Mouse (Mus musculus): Measurements from ENCODE around the gene 9530077C05Rik. TPM values are rescaled to one million over a fixed set of nuclear protein-coding genes. Genes with fewer than 3 reads are reported as not detected.

9530077C05Rik gene
- polyA plus RNA-seq, 1 experiment from 2014 or later: 1.6 TPM

DNA sequence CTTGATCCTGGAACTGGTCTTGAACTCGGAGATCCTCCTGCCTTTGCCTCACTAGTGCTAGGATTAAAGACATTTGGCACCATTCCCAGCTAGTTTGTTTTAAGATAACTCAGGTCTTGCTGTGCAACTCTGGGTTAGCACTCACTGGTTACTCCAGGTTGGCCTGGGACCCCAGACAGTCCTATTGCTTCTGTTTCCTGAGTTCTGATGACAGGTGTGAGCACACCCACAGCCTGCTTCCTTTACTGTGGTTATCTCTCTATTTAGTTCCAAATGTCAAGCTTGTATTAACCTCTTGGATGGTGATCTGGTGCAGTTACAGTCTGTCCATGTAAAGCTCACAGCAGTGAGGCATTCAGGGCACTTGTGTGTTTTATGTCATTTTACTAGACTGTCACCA, 12.2 kb downstream of the 9530077C05Rik start:
- Histone ChIP-seq H3K27ac (ENCODE audit: low read depth) (no peak overlapping the region), H3K4me2 (ENCODE audit: low read depth, low read length) (no peak overlapping the region), H3K4me3 (ENCODE audit: low read depth, low read length) (no peak overlapping the region), H3K36me3 (replicated peaks; ENCODE audit: insufficient read depth, low read length) (no peaks in the 10 kb centered on the region), H3K27me3 (ENCODE audit: insufficient read depth, low read length) (no peaks in the 10 kb centered on the region), H3K4me1 (ENCODE audit: insufficient read depth) (peaks cover 4% of the 10 kb centered on the region), H3K9ac (replicated peaks) (no peak overlapping the region), H3K9me3 (ENCODE audit: low read length) (no peaks in the 10 kb centered on the region)
- no peak for TF ChIP-seq EP300 (IDR thresholded peaks at IDR 0.05; ENCODE audit: low read depth)
- no peak for TF ChIP-seq CTCF (IDR thresholded peaks at IDR 0.05; ENCODE audit: low read depth)
- 67% methylated on average over 1 of the region's 1 CpGs for WGBS (ENCODE audit: insufficient replicate concordance)
- DNase-seq (no peak), ATAC-seq (no peak)

DNA sequence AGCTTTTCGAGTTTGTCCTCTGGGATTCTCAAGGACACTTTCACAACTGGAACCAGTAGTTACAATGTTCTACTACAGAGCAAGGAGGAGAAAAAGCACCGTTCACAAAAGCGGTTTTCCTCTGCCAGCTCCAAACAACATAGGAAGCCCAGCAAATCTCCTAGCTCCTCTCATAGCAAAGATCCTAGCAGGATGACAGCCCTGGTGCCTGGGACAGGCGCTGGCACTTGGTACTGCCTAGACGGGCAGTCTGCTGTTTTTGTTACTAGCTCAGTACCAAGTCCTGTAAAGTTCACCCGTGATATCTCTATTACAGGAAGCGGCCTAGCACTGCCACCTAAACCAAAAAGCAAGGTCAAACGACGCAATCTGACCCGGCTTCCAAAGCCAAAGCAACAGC, 12.9 kb downstream of the 9530077C05Rik start:
- H3K4me1 ChIP-seq (ENCODE audit: insufficient read depth): peaks cover 10% of the 10 kb centered on the region
- no peak overlapping the region for H3K4me3 ChIP-seq (ENCODE audit: low read depth, low read length)
- no peaks in the 10 kb centered on the region for H3K9me3 ChIP-seq (ENCODE audit: low read length)
- no peaks in the 10 kb centered on the region for H3K27me3 ChIP-seq (ENCODE audit: insufficient read depth, low read length)
- no peak for ATAC-seq
- no peak for DNase-seq
- H3K4me2 ChIP-seq (ENCODE audit: low read depth, low read length): no peak overlapping the region
- TF ChIP-seq EP300 (IDR thresholded peaks at IDR 0.05; ENCODE audit: low read depth) (no peak), CTCF (IDR thresholded peaks at IDR 0.05; ENCODE audit: low read depth) (no peak)
- WGBS (ENCODE audit: insufficient replicate concordance): 58% methylated on average over 10 of the region's 10 CpGs
- no peak overlapping the region for H3K27ac ChIP-seq (ENCODE audit: low read depth)
- H3K9ac ChIP-seq (replicated peaks): 0 out of 2 replicates have a peak overlapping the region, but pooled peaks have one; percentile 16
- H3K36me3 ChIP-seq (replicated peaks; ENCODE audit: insufficient read depth, low read length): no peaks in the 10 kb centered on the region

DNA sequence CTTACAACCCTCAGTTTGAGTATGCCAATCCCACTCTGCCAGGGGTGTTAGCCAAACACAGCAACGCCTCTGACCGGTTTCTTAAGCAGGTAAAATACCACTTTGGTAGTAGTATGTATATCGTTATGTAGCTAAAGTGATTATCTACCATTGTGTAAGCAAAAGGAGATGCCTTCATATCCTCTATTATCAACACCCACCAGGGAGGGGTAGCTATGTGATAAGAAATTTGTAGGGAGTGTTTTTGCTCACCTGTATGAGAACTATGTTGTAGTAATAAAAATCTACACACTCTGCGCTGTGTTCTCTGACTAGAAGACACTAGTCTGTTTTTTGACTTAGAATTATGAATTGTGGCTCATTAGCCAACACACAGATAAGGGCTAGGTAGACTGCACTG, 13.4 kb downstream of the 9530077C05Rik start:
- WGBS (ENCODE audit: insufficient replicate concordance): 82% methylated on average over 4 of the region's 4 CpGs
- Histone ChIP-seq H3K4me3 (ENCODE audit: low read depth, low read length) (no peak overlapping the region), H3K27me3 (ENCODE audit: insufficient read depth, low read length) (no peaks in the 10 kb centered on the region), H3K9ac (replicated peaks) (no peak overlapping the region), H3K36me3 (replicated peaks; ENCODE audit: insufficient read depth, low read length) (no peaks in the 10 kb centered on the region), H3K4me1 (ENCODE audit: insufficient read depth) (peaks cover 10% of the 10 kb centered on the region), H3K9me3 (ENCODE audit: low read length) (no peaks in the 10 kb centered on the region), H3K27ac (ENCODE audit: low read depth) (no peak overlapping the region), H3K4me2 (ENCODE audit: low read depth, low read length) (no peak overlapping the region)
- no peak for TF ChIP-seq CTCF (IDR thresholded peaks at IDR 0.05; ENCODE audit: low read depth)
- no peak for TF ChIP-seq EP300 (IDR thresholded peaks at IDR 0.05; ENCODE audit: low read depth)
- no peak for ATAC-seq
- DNase-seq: no peak

DNA sequence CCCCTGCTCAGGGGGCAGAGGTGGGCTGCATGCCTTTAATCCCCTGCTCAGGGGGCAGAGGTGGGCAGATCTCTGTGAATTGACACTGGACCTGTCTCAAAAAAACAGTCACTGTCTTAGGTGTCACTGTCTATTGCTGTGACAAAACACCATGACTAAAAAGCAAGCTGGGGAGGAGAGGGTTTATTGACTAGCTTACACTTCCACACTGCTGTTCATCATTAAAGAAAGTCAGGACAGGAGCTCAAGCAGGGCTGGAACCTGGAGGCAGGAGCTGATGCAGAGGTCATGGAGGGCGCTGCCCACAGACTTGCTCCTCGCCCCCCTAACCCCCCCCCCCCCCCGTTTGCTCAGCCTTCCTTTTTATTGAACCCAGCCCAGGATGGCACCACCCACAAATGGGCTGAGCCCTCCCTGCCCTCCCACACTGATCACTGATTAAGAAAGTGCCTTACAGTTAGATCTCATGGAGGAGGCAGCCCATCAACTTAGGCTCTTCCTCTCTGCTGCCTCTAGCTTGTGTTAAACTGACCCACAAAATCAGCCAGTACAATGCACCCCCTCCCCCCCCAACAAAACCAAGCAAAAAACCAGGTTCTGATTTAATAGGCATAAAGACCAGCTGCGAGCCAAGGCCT, 16.8 kb downstream of the 9530077C05Rik start:
- Histone ChIP-seq H3K36me3 (replicated peaks; ENCODE audit: insufficient read depth, low read length) (no peaks in the 10 kb centered on the region), H3K4me1 (ENCODE audit: insufficient read depth) (peaks cover 20% of the 10 kb centered on the region), H3K4me2 (ENCODE audit: low read depth, low read length) (no peak overlapping the region), H3K27me3 (ENCODE audit: insufficient read depth, low read length) (no peaks in the 10 kb centered on the region), H3K9me3 (ENCODE audit: low read length) (no peaks in the 10 kb centered on the region), H3K4me3 (ENCODE audit: low read depth, low read length) (no peak overlapping the region), H3K9ac (replicated peaks) (no peak overlapping the region), H3K27ac (ENCODE audit: low read depth) (no peak overlapping the region)
- DNase-seq (no peak), ATAC-seq (no peak)
- TF ChIP-seq CTCF (IDR thresholded peaks at IDR 0.05; ENCODE audit: low read depth) (no peak), EP300 (IDR thresholded peaks at IDR 0.05; ENCODE audit: low read depth) (no peak)
- 38% methylated on average over 4 of the region's 4 CpGs for WGBS (ENCODE audit: insufficient replicate concordance)

DNA sequence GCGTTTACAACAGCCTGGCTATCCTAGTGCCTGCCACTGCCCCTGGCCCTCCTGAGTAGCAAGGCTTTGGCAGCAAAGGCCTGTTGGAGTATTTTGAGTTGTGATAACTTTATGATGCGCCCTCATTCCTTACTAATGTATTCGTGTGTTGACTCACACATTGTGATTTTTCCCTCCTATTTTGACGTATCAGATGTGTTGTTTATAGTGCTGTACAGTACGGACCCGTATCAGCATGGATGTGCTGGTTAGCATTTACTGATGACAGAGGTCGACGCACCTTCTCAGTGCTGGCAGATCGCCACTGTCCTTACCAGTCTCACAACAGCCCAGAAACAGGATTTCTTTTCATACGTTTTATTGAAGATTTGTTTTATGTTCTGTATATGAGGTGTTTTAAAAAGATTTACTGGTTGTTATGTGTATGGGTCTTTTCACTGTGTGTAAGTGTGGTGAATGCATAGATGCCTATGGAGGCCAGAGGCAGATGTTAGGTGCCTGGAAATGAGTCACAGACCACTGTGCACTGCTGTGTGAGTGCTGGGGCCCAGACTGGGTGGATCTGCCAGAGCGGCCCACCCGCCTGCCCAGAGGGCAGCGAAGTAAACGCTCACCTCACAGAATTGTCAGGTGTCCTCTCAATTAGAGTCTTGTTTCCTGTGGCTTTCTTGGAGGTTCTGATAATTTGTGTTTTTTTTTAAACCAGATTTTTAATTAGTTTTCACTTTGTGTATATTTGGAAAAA, 17.5 kb downstream of the 9530077C05Rik start:
- no peaks in the 10 kb centered on the region for H3K9me3 ChIP-seq (ENCODE audit: low read length)
- H3K9ac ChIP-seq (replicated peaks): no peak overlapping the region
- no peak overlapping the region for H3K4me3 ChIP-seq (ENCODE audit: low read depth, low read length)
- no peaks in the 10 kb centered on the region for H3K36me3 ChIP-seq (replicated peaks; ENCODE audit: insufficient read depth, low read length)
- TF ChIP-seq CTCF (IDR thresholded peaks at IDR 0.05; ENCODE audit: low read depth): no peak
- TF ChIP-seq EP300 (IDR thresholded peaks at IDR 0.05; ENCODE audit: low read depth): no peak
- WGBS (ENCODE audit: insufficient replicate concordance): 68% methylated on average over 14 of the region's 14 CpGs
- no peak overlapping the region for H3K4me2 ChIP-seq (ENCODE audit: low read depth, low read length)
- ATAC-seq (no peak), DNase-seq (no peak)
- peaks cover 20% of the 10 kb centered on the region for H3K4me1 ChIP-seq (ENCODE audit: insufficient read depth)
- H3K27ac ChIP-seq (ENCODE audit: low read depth): no peak overlapping the region
- no peaks in the 10 kb centered on the region for H3K27me3 ChIP-seq (ENCODE audit: insufficient read depth, low read length)

DNA sequence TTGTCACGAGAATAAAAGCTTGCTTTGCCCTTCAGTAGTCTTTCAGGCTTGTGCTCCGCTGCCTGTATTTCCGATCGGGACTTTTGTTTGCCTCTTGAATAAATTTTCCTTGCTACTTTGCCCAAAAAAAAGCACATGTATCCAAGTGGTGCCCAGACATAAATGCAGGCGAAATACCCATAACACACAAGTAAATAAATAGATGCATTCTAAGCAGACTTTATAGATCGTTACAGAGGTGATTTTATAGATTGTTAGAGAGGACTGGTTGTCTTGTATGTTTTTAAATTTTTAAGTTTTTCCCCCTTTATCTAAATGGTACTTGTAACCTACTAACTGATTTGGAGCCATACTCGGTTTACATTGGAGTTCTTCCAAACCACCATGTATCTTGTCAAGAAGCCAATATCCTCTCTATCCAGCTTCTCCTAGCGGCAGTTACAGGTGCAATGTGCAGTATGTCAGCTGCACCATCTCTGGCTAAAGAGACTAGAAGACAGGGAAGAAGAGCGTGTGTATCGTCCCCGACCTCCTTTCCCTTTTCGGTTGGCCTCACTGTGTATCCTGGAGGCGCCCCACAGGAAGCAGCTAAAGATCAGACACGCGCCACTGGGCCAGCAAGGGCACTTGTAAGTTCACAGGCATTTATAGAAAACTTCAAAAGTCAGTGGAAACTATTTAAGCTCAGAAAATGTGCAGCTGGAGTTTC, 18.4 kb downstream of the 9530077C05Rik start:
- Histone ChIP-seq H3K9ac (replicated peaks) (peak overlapping the region; percentile 41; the same call in 1 of the 2 replicates), H3K9me3 (ENCODE audit: low read length) (no peaks in the 10 kb centered on the region), H3K4me2 (ENCODE audit: low read depth, low read length) (peak overlapping the region; percentile 63), H3K27ac (ENCODE audit: low read depth) (peak overlapping the region; percentile 31; the same call in 1 of the 2 replicates), H3K27me3 (ENCODE audit: insufficient read depth, low read length) (no peaks in the 10 kb centered on the region), H3K4me1 (ENCODE audit: insufficient read depth) (peaks cover 20% of the 10 kb centered on the region), H3K36me3 (replicated peaks; ENCODE audit: insufficient read depth, low read length) (no peaks in the 10 kb centered on the region), H3K4me3 (ENCODE audit: low read depth, low read length) (no peak overlapping the region)
- TF ChIP-seq EP300 (IDR thresholded peaks at IDR 0.05; ENCODE audit: low read depth) (peak; percentile 32; the same call in 1 of the 2 replicates), CTCF (IDR thresholded peaks at IDR 0.05; ENCODE audit: low read depth) (peak; percentile 35; the same call in 1 of the 2 replicates)
- ATAC-seq: peak; percentile 57; the same call in 1 of the 2 replicates
- peak; percentile 46 for DNase-seq
- 45% methylated on average over 15 of the region's 15 CpGs for WGBS (ENCODE audit: insufficient replicate concordance)

All from liver, postnatal 0 days (tissue).